Mouse (Mus musculus) liver, embryonic 13.5 days (tissue): ENCODE results near the gene Esrra. TPM values are rescaled to one million over a fixed set of nuclear protein-coding genes. Genes with fewer than 3 reads are reported as not detected.

Experiments used
- ATAC-seq: fragments of 200-750 bp; cut with Nextera tagmentation; 2 replicates; pipeline ENCODE4 v1.8.0; 2017; ENCODE audit warnings: low read depth, mild to moderate bottlenecking, moderate number of reproducible peaks, moderate library complexity
- DNase-seq: peaks from one replicate; pipeline ENCODE4 v3.0.0; 2022
- H3K27ac ChIP-seq: fragments of 300-500 bp; sonication (generic); 2 replicates; pipeline ENCODE4 v1.5.1; 2015; ENCODE audit warnings: moderate library complexity, mild to moderate bottlenecking, inconsistent platforms
- H3K27me3 ChIP-seq: fragments of 300-500 bp; sonication (generic); 2 replicates; pipeline ENCODE4 v1.6.1; 2015; ENCODE audit warnings: mild to moderate bottlenecking, inconsistent platforms
- H3K36me3 ChIP-seq: fragments of 300-500 bp; sonication (generic); 2 replicates; pipeline ENCODE4 v1.6.1; 2015; ENCODE audit warnings: mild to moderate bottlenecking, inconsistent platforms
- H3K4me1 ChIP-seq: fragments of 300-500 bp; sonication (generic); replicated peaks from 2 replicates; pipeline ENCODE4 v1.6.1; 2015; ENCODE audit warnings: inconsistent platforms
- H3K4me2 ChIP-seq: fragments of 300-500 bp; sonication (generic); 2 replicates; pipeline ENCODE4 v1.6.1; 2015; ENCODE audit warnings: inconsistent platforms, mild to moderate bottlenecking, moderate library complexity
- H3K4me3 ChIP-seq: fragments of 300-500 bp; sonication (generic); replicated peaks from 2 replicates; pipeline ENCODE4 v1.5.1; 2015; ENCODE audit warnings: mild to moderate bottlenecking, inconsistent platforms
- H3K9ac ChIP-seq: fragments of 300-500 bp; sonication (generic); 2 replicates; pipeline ENCODE4 v1.6.1; 2015; ENCODE audit warnings: mild to moderate bottlenecking, inconsistent platforms
- H3K9me3 ChIP-seq: fragments of 300-500 bp; sonication (generic); replicated peaks from 2 replicates; pipeline ENCODE4 v1.6.1; 2016; ENCODE audit warnings: inconsistent platforms
- WGBS: fragments of 180-500 bp; shearing (Covaris S2); methylation state at CpG from one replicate; pipeline ENCODE4 v1.1.7; 2015; ENCODE audit not compliant: insufficient replicate concordance; 5-methylcytosine and 5-hydroxymethylcytosine counted together
- polyA plus RNA-seq: library from polyadenylated mRNA; unstranded; fragments of >200 nt; fragmentation: Nextera tagmentation; extraction: Ambion mirVana; gene quantifications from 2 replicates; pipeline ENCODE4 v1.2.1, GENCODE M21; 2015

The Esrra gene
- polyA plus RNA-seq, 1 experiment from 2014 or later = 4.8 TPM

GRCm38 (mm10) chr19:6940396-6941351 is 19.1 kb upstream of the Esrra start:
- DNase-seq (no peak), ATAC-seq (no peak)
- Histone ChIP-seq H3K27ac (peak overlapping the region; percentile 94), H3K27me3 (peaks cover 11% of the 10 kb centered on the region), H3K36me3 (peaks cover 9% of the 10 kb centered on the region; the same call in 1 of the 2 replicates), H3K9ac (peak overlapping the region; percentile 92), H3K4me2 (peak overlapping the region; percentile 98), H3K9me3 (no peaks in the 10 kb centered on the region), H3K4me3 (peak overlapping the region; percentile 89), H3K4me1 (peaks cover 30% of the 10 kb centered on the region)
- WGBS = 25% methylated on average over 29 of the region's 29 CpGs

DNA sequence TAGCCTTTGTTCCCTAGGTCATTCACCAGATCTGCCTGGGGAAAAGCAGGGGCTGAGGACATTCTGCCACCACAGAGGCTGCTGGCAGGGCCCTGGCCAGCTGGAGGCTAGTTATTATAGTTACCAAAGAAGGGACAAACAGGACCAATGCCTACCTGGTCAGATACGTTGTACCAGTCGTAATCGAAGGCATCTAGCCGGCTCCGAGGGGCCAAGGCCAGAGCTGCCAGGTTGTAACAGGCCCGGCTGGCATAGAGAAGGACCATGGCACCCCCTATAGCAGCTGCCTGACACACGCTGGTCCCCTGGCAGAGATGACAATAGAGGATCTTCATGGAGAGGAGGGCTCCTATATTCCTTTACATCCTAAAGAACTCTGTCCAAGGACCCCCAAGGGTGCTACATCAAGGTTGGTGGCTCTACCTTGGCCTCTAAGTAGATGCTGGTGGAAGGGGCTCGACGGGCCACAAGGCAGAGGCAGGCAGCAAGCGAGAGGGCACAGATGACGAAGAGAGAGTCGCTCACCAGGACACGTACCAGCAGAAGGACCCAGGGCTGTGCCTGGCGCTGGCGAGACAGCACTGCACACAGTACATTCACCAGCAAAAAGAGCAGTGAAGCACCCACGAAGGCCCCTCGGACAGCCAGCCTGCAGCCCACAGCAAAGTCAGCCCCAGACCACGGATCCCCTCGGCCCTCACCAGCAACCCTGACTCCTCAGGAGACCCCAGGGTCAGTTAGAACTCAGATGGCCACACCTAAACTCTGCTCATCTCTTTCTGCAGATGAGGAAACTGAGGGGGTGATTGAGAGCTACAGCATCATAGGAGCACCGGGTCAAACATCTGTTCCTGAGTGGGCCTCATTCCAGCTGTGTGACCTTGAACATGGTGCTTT is 17.7 kb upstream of the Esrra start:
- DNase-seq (no peak), ATAC-seq (no peak)
- H3K9me3 ChIP-seq = no peaks in the 10 kb centered on the region
- 82% methylated on average over 20 of the region's 20 CpGs for WGBS
- no peak overlapping the region for H3K27ac ChIP-seq
- H3K36me3 ChIP-seq = no peaks in the 10 kb centered on the region
- H3K27me3 ChIP-seq = peaks cover 24% of the 10 kb centered on the region
- H3K9ac ChIP-seq = no peak overlapping the region
- peaks cover 26% of the 10 kb centered on the region for H3K4me1 ChIP-seq
- H3K4me3 ChIP-seq = no peak overlapping the region
- H3K4me2 ChIP-seq = no peak overlapping the region

GRCm38 (mm10) chr19:6937541-6938465 is 16.2 kb upstream of the Esrra start:
- DNase-seq = no peak
- no peaks in the 10 kb centered on the region for H3K9me3 ChIP-seq
- H3K4me3 ChIP-seq = no peak overlapping the region
- peaks cover 40% of the 10 kb centered on the region for H3K27me3 ChIP-seq
- peak overlapping the region; percentile 9; the same call in 1 of the 2 replicates for H3K9ac ChIP-seq
- no peak overlapping the region for H3K27ac ChIP-seq
- no peak overlapping the region for H3K4me2 ChIP-seq
- 71% methylated on average over 16 of the region's 16 CpGs for WGBS
- no peak for ATAC-seq
- H3K4me1 ChIP-seq = peaks cover 23% of the 10 kb centered on the region
- H3K36me3 ChIP-seq = no peaks in the 10 kb centered on the region

DNA sequence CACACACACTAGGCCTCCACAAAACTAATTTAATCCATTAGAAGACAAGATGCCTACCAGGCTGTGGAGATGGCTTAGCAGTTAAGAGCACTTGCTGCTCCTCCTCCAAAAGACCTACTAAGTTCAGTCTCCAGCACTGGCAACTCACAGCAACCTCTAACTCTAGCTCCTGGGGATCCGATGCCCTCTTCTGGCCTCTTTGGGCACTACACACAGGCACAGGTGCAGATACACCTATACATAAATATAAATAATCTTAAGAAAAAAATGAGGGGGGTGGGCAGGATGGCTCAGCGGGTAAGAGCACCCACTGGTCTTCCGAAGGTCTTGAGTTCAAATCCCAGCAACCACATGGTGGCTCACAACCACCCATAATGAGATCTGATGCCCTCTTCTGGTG is 14.7 kb upstream of the Esrra start:
- Histone ChIP-seq H3K4me3 (no peak overlapping the region), H3K9me3 (no peaks in the 10 kb centered on the region), H3K4me1 (peaks cover 20% of the 10 kb centered on the region), H3K4me2 (no peak overlapping the region), H3K27ac (no peak overlapping the region), H3K27me3 (peaks cover 55% of the 10 kb centered on the region), H3K9ac (no peak overlapping the region), H3K36me3 (no peaks in the 10 kb centered on the region)
- 22% methylated on average over 3 of the region's 3 CpGs for WGBS
- no peak for ATAC-seq
- DNase-seq = no peak

DNA sequence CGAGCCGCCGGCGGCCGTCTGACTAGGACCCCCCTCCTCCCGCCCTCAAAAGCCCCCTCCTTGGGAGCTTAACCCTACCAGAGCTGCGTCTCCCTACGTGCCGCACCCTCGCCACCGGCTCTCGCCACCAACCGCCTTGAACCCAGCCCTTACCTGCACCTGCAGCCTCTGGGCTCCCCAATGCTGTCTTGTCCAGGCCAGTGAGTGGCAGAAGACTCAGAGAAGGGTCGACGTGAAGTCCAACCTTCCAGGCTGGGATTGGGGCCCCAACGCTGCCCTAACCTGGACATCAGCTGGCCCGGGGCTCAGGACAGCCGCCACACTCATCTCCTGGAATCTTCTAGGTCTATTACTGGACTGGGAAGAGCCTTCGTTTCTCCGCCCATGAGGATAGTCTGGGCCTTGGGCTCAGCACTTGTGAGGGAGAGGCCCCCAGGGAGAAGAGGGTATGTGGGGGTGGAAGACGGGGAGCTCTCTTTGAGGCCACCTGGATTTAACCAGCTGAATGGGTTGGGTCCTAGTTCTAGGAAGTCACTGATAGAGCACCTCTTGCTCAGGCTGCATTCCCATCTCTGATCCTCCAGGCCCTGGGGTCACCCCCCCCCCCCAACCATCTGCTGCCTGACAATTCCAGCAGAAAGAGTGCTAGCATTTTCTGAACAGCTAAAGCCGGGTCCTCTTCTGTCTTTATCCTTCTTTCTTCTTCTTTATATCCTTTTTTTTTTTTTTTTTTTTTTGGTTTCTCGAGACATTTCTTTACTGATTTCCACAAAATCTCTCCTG is 12.8 kb upstream of the Esrra start, which contains the start of gene Kcnk4:
Gene Kcnk4 (minus strand): TSS at position 321 of the 783 bp plus-strand sequence.
- H3K36me3 ChIP-seq = no peaks in the 10 kb centered on the region
- no peak within 1 kb of the TSS for H3K27ac ChIP-seq
- peak within 1 kb of the TSS; percentile 33 for H3K4me3 ChIP-seq
- H3K27me3 ChIP-seq = peaks cover 71% of the 10 kb centered on the region
- WGBS = 17% methylated on average over 19 of the region's 23 CpGs
- DNase-seq (no peak), ATAC-seq (no peak)
- H3K9ac ChIP-seq = 0 out of 2 replicates have a peak within 1 kb of the TSS, but pooled peaks have one; percentile 9
- H3K4me2 ChIP-seq = peak within 1 kb of the TSS; percentile 53
- peaks cover 8% of the 10 kb centered on the region for H3K4me1 ChIP-seq
- no peaks in the 10 kb centered on the region for H3K9me3 ChIP-seq

DNA sequence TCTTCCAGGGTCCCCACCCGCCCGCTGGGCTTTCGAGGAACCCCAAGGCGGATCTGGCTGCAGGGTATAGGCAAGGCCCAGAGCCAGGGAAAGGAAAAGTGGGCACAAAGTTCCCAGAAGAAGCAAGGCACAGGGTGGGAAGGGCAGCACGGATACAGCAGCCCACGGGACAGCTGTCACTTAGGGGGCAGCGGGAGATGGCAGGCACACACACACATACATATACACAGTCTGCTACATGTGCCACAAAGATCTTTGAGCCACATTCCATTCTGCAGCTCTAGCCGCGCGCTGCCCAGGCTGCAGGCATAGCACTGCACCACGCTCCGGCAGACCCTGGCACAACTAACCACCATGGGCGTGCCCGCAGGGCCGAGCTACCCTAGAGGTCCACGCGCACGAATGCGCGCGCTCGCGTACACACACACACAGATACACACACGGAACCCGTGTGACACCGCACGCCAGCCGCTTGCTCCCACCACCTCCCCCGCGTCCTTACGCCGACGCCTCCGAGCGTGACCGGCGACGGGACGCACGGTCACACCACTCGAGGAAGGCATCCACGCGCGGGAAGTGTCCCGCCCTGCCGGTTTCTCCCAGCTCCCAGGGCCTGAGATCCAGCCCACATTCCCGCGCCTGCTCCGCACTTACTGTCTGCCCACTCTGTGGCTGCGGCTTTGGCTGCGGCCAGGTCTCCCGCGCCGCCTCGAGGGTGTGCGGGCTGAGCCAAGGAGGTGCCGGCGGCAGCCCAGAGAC is 12.0 kb upstream of the Esrra start:
- Histone ChIP-seq H3K9ac (0 out of 2 replicates have a peak overlapping the region, but pooled peaks have one; percentile 9), H3K27ac (no peak overlapping the region), H3K27me3 (peaks cover 78% of the 10 kb centered on the region), H3K4me1 (peaks cover 8% of the 10 kb centered on the region), H3K4me3 (peak overlapping the region; percentile 33), H3K36me3 (no peaks in the 10 kb centered on the region), H3K4me2 (peak overlapping the region; percentile 53), H3K9me3 (no peaks in the 10 kb centered on the region)
- no peak for ATAC-seq
- no peak for DNase-seq
- WGBS = 9% methylated on average over 50 of the region's 58 CpGs

- Histone ChIP-seq H3K36me3 (no peaks in the 10 kb centered on the region), H3K27ac (no peak overlapping the region), H3K27me3 (peaks cover 83% of the 10 kb centered on the region), H3K9me3 (no peaks in the 10 kb centered on the region), H3K9ac (no peak overlapping the region), H3K4me3 (no peak overlapping the region), H3K4me2 (no peak overlapping the region), H3K4me1 (peaks cover 8% of the 10 kb centered on the region)
- ATAC-seq (no peak), DNase-seq (no peak)
- WGBS = 18% methylated on average over 4 of the region's 4 CpGs
These were observed 11.5 kb upstream of the Esrra start for GRCm38 (mm10) chr19:6933102-6933435.

DNA sequence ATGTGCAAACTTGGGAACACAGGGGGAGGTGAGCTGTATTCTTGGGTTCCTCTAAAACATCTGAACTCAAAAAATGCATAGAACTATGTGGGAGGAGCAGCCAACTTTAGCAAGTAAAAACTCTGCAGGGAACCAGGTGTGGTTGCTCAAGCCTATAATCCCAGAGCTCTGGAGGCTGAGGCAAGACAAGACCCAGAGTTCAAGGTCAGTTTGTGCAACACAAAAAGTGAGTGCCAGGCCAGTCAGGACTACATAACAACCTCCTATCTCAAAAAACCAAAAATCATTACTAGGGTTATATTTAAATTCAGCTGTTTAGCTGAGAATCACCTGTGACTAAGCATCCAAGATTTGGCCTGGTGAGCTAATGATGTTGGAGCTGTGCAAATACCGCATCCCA is 10.4 kb upstream of the Esrra start:
- ATAC-seq (no peak), DNase-seq (no peak)
- no peak overlapping the region for H3K4me3 ChIP-seq
- no peaks in the 10 kb centered on the region for H3K9me3 ChIP-seq
- no peak overlapping the region for H3K4me2 ChIP-seq
- H3K27me3 ChIP-seq = peaks cover 91% of the 10 kb centered on the region
- peaks cover 9% of the 10 kb centered on the region for H3K4me1 ChIP-seq
- 37% methylated on average over 1 of the region's 1 CpGs for WGBS
- no peaks in the 10 kb centered on the region for H3K36me3 ChIP-seq
- H3K27ac ChIP-seq = no peak overlapping the region
- no peak overlapping the region for H3K9ac ChIP-seq

DNA sequence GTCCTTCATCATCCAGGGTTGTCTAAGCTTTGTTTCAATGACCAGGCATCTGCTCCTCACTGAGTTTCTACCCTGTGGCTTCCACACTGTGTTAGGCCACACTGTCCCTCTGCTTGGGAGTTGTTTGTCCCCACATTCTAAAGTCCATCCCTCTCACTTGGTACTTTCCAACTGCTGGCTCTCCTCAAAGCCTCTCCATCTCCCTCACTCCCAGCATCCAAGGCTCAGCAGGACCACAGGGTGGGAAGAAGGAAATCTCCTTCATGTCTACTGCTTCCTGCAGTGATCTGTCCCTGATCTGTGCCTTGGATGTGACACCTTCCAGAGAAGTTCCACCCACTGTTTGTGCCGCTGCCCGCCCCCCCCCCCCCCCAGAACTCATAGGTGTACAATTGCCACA is 9.4 kb upstream of the Esrra start:
- Histone ChIP-seq H3K27ac (no peak overlapping the region), H3K4me1 (peaks cover 19% of the 10 kb centered on the region), H3K36me3 (no peaks in the 10 kb centered on the region), H3K4me3 (no peak overlapping the region), H3K9me3 (no peaks in the 10 kb centered on the region), H3K27me3 (peaks cover 97% of the 10 kb centered on the region), H3K9ac (no peak overlapping the region), H3K4me2 (no peak overlapping the region)
- no peak for ATAC-seq
- 0% methylated on average over 2 of the region's 2 CpGs for WGBS
- no peak for DNase-seq
